Mouse (Mus musculus): Measurements from ENCODE around the gene Gsta4.
"Not testable (repeated sequence)": the region's sequence is repeated elsewhere in the genome, so short reads cannot be mapped to it uniquely, and the experiment has no call there.

Gene Gsta4

DNA sequence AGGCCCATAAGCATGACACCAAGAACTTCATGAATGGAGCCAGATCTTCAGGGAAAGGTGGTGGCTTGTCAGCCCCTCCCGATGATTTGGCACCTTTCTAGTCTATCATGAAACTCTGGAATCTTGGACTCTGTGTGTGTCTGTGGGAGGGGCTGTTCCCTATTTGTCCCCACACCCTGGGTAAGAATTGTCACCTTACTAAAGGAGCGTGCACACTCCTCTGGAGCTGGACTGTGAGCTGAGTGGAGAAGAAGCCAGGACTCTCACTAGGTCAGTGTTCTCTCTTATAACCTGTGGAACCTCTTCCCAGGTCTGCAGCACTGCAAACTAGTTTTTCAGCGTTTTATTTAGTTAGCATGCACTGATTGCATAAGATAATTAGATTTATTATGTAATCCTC, 47.9 kb downstream of the Gsta4 start, which contains the start of gene Gsta1:
Gsta1 (plus strand) TSS at position 196 of the 400 bp plus-strand sequence.
- not testable (repeated sequence) for DNase-seq (ENCODE audit: low read depth, low spot score)

DNA sequence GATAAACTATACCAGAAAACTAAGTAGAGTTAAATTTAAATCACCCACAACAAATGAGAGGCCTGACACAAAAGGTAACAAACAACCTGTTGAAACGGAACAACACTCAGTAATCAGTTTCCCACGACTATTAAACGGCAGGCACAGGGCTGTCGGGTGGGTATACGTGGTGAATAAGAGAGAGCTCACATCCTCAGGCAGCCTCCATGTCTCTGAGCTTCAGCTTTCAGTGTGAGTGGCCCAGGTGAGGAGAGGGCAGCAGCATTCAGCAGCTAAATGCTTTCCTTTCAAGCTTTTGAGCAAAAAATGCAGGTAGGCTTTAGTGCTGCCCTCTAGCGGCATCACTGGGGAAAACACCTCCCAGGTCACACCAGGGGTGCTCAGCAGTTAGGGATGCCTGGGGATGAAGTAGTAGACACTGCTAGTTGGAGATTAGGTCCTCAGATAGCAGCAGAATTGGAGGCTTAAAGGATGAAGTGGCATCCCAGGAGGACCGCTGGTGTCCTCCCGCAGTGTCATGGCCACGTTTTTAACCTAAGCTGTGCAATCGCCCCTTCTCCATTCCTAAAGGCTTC, 50.6 kb downstream of the Gsta4 start:
- DNase-seq (ENCODE audit: low read depth, low spot score), result not testable (repeated sequence)

DNA sequence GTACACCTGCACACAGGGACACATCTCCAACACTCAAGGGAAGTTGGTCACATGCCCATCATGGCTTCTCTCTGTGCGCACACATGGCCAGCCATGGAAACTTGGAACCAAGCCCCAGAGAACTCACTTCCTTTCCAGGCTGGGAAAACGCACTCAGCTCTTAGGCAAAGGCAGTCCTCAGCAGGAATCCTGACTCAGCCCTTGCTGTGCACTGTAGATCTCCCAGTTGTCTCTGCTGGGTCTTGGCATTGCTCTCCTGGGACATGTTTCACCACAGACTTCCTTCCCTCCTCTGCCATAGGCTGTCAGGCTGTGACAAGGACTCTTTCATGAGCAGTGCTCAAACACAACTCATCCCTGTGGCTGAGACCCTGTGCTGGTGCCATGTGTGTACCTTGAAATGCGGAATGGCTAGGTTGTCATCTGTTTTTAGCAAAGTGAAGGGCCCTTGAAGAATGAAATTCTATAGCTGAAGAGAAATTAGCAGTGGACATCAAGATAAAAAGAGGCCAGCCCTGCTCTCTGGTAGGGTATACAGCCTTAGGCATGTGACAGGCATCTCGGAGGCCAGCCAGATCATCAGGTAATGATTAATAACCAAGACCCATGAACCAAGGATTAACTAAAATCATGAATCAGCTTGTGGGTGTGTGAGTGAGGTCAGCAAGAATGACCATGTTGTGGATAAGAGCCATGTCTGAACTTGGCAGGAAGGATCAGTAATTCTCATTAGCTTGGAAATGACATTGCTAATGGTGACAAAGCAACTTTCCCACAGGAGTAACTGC, 73.3 kb downstream of the Gsta4 start:
- peak; percentile 10 for DNase-seq (ENCODE audit: low read depth, low spot score)

- DNase-seq (ENCODE audit: low read depth, low spot score), result not testable (repeated sequence)
These were observed 74.3 kb downstream of the Gsta4 start, which contains the start of gene Gm3776 for GRCm38 (mm10) chr9:78256914-78257313. Gm3776 (plus strand) TSS chr9:78257129.
